Mouse (Mus musculus): ENCODE results near the gene Gm10096. TPM values are rescaled to one million over a fixed set of nuclear protein-coding genes. Genes with fewer than 3 reads are reported as not detected.

Gm10096 gene
- not detected in 2 replicates for polyA plus RNA-seq (2012; rRNA removed)

GRCm38 (mm10) chrX:28954602-28955001, at the start of gene Gm10096:
Gene Gm10096 (minus strand): TSS chrX:28954702.

